Mouse (Mus musculus) kidney, adult 2 months (tissue): Measurements from ENCODE around the gene Ace.

Experiments used
- CTCF ChIP-seq: fragments of 200-500 bp; conservative IDR thresholded peaks from 2 replicates; pipeline ENCODE4 v1.5.1; 2011; ENCODE audit warnings: low read depth, mild to moderate bottlenecking, control low read depth, low read length, moderate library complexity, mixed read lengths; ENCODE audit not compliant: insufficient read depth, insufficient read length
- POLR2A ChIP-seq: fragments of 200-500 bp; IDR thresholded peaks from one replicate; pipeline ENCODE4 v1.6.1; 2011; ENCODE audit warnings: low read depth, low read length, control low read depth

- TF ChIP-seq POLR2A (no peak), CTCF (no peak)
Observed at GRCm38 (mm10) chr11:105946694-105947154, 21.0 kb upstream of the Ace start.
